ENCODE assay signal across 7 mouse cellular contexts in the genomic region with DNA sequence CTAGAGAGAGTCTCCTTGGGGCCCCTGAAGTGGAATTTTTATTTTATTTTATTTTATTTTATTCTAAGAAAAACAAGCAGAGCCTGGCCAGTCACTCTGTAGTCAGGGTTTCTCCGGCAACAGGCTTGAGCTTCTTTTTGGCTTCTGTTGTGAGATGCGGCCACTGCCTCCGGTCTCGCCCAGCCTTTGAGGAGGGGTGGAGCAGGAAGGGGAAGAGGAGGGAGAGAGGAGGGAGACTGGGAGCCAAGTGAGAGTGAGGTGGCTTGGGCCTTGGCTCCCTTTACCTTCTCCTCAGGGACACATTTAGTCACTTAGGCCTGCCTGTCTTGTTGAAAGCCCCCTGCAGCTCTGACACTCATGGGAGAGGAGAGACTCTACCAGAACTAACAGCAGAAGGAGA.
A peak's percentile ranks its signal among the peaks of the same experiment; 100 is the strongest.
DNase-seq lines count a peak whose midpoint lies in the region; ATAC-seq and TF ChIP-seq lines count a peak whose summit lies in the region.

No protein-coding gene starts in this region.

- WGBS in liver, embryonic 15.5 days (ENCODE audit: insufficient replicate concordance), result 48% methylated on average over 4 of the region's 4 CpGs
- WGBS in embryonic facial prominence, embryonic 12.5 days, result 41% methylated on average over 4 of the region's 4 CpGs
- WGBS in hindbrain, postnatal 0 days, result 8% methylated on average over 4 of the region's 4 CpGs
- 16% methylated on average over 4 of the region's 4 CpGs for WGBS in neural tube, embryonic 12.5 days

- no peak for TF ChIP-seq CTCF in hindbrain, postnatal 0 days (IDR thresholded peaks at IDR 0.05; ENCODE audit: low read depth)

- no peak overlapping the region for H3K9ac ChIP-seq in liver, embryonic 15.5 days
- H3K9ac ChIP-seq in embryonic facial prominence, embryonic 12.5 days, result 0 out of 2 replicates have a peak overlapping the region, but pooled peaks have one; percentile 30
- peak overlapping the region; percentile 65; the same call in 1 of the 2 replicates for H3K9ac ChIP-seq in hindbrain, postnatal 0 days (replicated peaks; ENCODE audit: low read length)
- peak overlapping the region; percentile 65; the same call in 1 of the 2 replicates for H3K9ac ChIP-seq in neural tube, embryonic 12.5 days

- H3K4me1 ChIP-seq in liver, embryonic 15.5 days (replicated peaks), result peaks cover 9% of the 10 kb centered on the region; the same call in 1 of the 2 replicates
- H3K4me1 ChIP-seq in embryonic facial prominence, embryonic 12.5 days, result peaks cover 17% of the 10 kb centered on the region
- H3K4me1 ChIP-seq in hindbrain, postnatal 0 days (ENCODE audit: insufficient read depth, low read length), result peaks cover 10% of the 10 kb centered on the region; the same call in 1 of the 2 replicates
- H3K4me1 ChIP-seq in neural tube, embryonic 12.5 days, result peaks cover 34% of the 10 kb centered on the region

- H3K27me3 ChIP-seq in liver, embryonic 15.5 days, result peaks cover 24% of the 10 kb centered on the region
- H3K27me3 ChIP-seq in embryonic facial prominence, embryonic 12.5 days, result peaks cover 4% of the 10 kb centered on the region; the same call in 1 of the 2 replicates
- H3K27me3 ChIP-seq in hindbrain, postnatal 0 days (ENCODE audit: insufficient read depth, low read length), result no peaks in the 10 kb centered on the region
- no peaks in the 10 kb centered on the region for H3K27me3 ChIP-seq in neural tube, embryonic 12.5 days (replicated peaks)

- H3K4me2 ChIP-seq in liver, embryonic 15.5 days, result 0 out of 2 replicates have a peak overlapping the region, but pooled peaks have one; percentile 55
- peak overlapping the region; percentile 78 for H3K4me2 ChIP-seq in embryonic facial prominence, embryonic 12.5 days (replicated peaks)
- peak overlapping the region; percentile 85 for H3K4me2 ChIP-seq in hindbrain, postnatal 0 days (ENCODE audit: low read depth, low read length)
- peak overlapping the region; percentile 73 for H3K4me2 ChIP-seq in neural tube, embryonic 12.5 days (replicated peaks)

- H3K9me3 ChIP-seq in liver, embryonic 15.5 days (replicated peaks), result no peaks in the 10 kb centered on the region
- H3K9me3 ChIP-seq in embryonic facial prominence, embryonic 12.5 days, result no peaks in the 10 kb centered on the region
- H3K9me3 ChIP-seq in hindbrain, postnatal 0 days (ENCODE audit: low read length), result no peaks in the 10 kb centered on the region
- no peaks in the 10 kb centered on the region for H3K9me3 ChIP-seq in neural tube, embryonic 12.5 days

- H3K36me3 ChIP-seq in liver, embryonic 15.5 days (replicated peaks), result no peaks in the 10 kb centered on the region
- no peaks in the 10 kb centered on the region for H3K36me3 ChIP-seq in embryonic facial prominence, embryonic 12.5 days
- no peaks in the 10 kb centered on the region for H3K36me3 ChIP-seq in hindbrain, postnatal 0 days (ENCODE audit: insufficient read depth, low read length)
- no peaks in the 10 kb centered on the region for H3K36me3 ChIP-seq in neural tube, embryonic 12.5 days

- no peak for DNase-seq in liver
- DNase-seq in hindbrain, postnatal 0 days (ENCODE audit: low spot score), result no peak
- no peak for DNase-seq in layer of hippocampus, adult 8-10 months (ENCODE audit: low spot score in 2 of 2)
- DNase-seq in retina, postnatal 1 day, result no peak

- no peak for ATAC-seq in liver, embryonic 15.5 days (ENCODE audit: insufficient read depth)
- ATAC-seq in embryonic facial prominence, embryonic 12.5 days (ENCODE audit: insufficient number of reproducible peaks, insufficient read depth, low FRiP score, low TSS enrichment), result no peak
- ATAC-seq in hindbrain, postnatal 0 days, result no peak
- ATAC-seq in neural tube, embryonic 12.5 days (ENCODE audit: low FRiP score, low read depth), result no peak

- no peak overlapping the region for H3K27ac ChIP-seq in liver, embryonic 15.5 days (replicated peaks)
- H3K27ac ChIP-seq in embryonic facial prominence, embryonic 12.5 days, result no peak overlapping the region
- peak overlapping the region; percentile 86; the same call in 1 of the 2 replicates for H3K27ac ChIP-seq in hindbrain, postnatal 0 days
- no peak overlapping the region for H3K27ac ChIP-seq in neural tube, embryonic 12.5 days

- no peak overlapping the region for H3K4me3 ChIP-seq in liver, embryonic 15.5 days (replicated peaks)
- H3K4me3 ChIP-seq in embryonic facial prominence, embryonic 12.5 days, result peak overlapping the region; percentile 50
- peak overlapping the region; percentile 64 for H3K4me3 ChIP-seq in hindbrain, postnatal 0 days (ENCODE audit: low read length)
- peak overlapping the region; percentile 58 for H3K4me3 ChIP-seq in neural tube, embryonic 12.5 days
